Comparison of ENCODE assay signal across 9 mouse cellular contexts in the genomic region with DNA sequence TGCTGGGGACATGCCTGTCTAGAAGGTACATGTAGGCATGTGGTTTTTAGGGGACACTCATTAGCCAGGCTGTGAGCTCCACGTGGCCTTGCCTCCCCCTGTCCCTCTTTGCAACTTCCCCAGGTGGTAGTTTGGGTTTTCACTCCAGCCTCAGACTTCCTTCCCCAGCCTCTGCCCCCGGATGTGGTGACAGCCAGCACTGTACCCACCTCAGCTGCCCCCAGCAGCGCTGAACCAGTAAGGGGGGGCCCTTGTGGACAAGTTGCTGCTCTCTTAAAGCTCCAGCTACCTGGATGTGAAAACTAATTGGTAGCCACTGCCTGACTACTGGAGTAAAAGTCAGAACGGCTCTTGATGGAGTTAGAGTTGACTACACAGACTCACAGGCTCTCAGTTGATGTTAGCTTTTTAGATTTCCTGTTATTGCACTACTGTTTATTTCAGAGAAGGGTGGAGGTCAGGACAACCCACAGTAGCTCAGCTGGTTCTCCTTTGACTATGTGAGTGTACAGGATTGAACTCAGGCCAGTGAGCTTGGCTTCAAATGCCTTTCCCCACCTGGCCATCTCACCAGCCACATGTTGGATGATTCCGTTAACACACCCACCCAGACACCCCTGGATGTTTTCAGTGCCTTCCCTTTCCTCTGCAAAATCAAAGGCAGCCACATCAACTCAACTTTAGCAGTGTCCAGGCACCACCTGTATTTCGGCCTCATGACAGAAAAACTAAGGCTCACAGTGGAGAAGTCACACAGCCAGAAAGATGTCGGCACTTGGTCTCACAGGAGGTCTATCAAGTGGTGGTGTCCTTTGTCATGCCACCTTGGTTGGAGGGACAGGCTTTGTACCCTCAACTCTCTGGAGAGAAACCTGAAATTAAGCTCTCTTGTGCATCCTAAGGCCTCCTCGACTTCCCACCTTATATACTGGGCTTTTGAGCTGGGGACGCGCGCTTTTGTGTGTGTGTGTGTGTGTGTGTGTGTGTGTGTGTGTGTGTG. TPM values are rescaled to one million over a fixed set of nuclear protein-coding genes. Genes with fewer than 3 reads are reported as not detected.
A peak's percentile ranks its signal among the peaks of the same experiment; 100 is the strongest.
DNase-seq lines count a peak whose midpoint lies in the region; ATAC-seq and TF ChIP-seq lines count a peak whose summit lies in the region.
"Had no signal": no experiment of that assay in that cellular context is flagged by ENCODE, and none has a peak within 500 bp of the region (broad histone marks: within the 10 kb centered on the region; RNA-seq: fewer than 3 reads in every experiment).

No protein-coding gene starts in this region.

- H3K27me3 ChIP-seq in kidney, embryonic 14.5 days (ENCODE audit: control insufficient read depth, insufficient read depth, low read length), result no peaks in the 10 kb centered on the region
- no peaks in the 10 kb centered on the region for H3K27me3 ChIP-seq in forebrain, embryonic 15.5 days
- no peaks in the 10 kb centered on the region for H3K27me3 ChIP-seq in limb, embryonic 14.5 days (ENCODE audit: control insufficient read depth, insufficient read depth, low read length)
- H3K27me3 ChIP-seq in midbrain, embryonic 14.5 days (ENCODE audit: control insufficient read depth, insufficient read depth, low read length), result no peaks in the 10 kb centered on the region
- H3K27me3 ChIP-seq: Patski had no signal

- no peak for DNase-seq in kidney, postnatal 25 days
- no peak for DNase-seq in limb, embryonic 14.5 days (ENCODE audit: low spot score)
- DNase-seq in midbrain, embryonic 14.5 days, result peak; percentile 21
- DNase-seq in thymus, postnatal 0 days (ENCODE audit: low spot score), result peak; percentile 88
- DNase-seq in frontal cortex, postnatal 36 days (ENCODE audit: low spot score in 2 of 2), result no peak
- DNase-seq in adrenal gland, postnatal 36 days, result no peak

- TF ChIP-seq POLR2A in limb, embryonic 14.5 days (IDR thresholded peaks at IDR 0.05; ENCODE audit: borderline replicate concordance, extremely low read depth, insufficient read depth, insufficient read length), result no peak

- peak overlapping the region; percentile 73; the same call in 1 of the 2 replicates for H3K27ac ChIP-seq in kidney, embryonic 14.5 days (ENCODE audit: low read depth, low read length)
- H3K27ac ChIP-seq in forebrain, embryonic 15.5 days (replicated peaks), result peak overlapping the region; percentile 70
- peak overlapping the region; percentile 66 for H3K27ac ChIP-seq in limb, embryonic 14.5 days (replicated peaks; ENCODE audit: low read depth, low read length)
- H3K27ac ChIP-seq in midbrain, embryonic 14.5 days (replicated peaks; ENCODE audit: low read depth, low read length), result peak overlapping the region; percentile 64

- H3K9ac ChIP-seq in kidney, embryonic 14.5 days (ENCODE audit: low read depth, low read length), result peak overlapping the region; percentile 40; the same call in 1 of the 2 replicates
- H3K9ac ChIP-seq in forebrain, embryonic 15.5 days (replicated peaks), result no peak overlapping the region; the same call in 1 of the 2 replicates
- 0 out of 2 replicates have a peak overlapping the region, but pooled peaks have one; percentile 69 for H3K9ac ChIP-seq in limb, embryonic 14.5 days (ENCODE audit: low read depth, low read length, severe bottlenecking)
- peak overlapping the region; percentile 40; the same call in 1 of the 2 replicates for H3K9ac ChIP-seq in midbrain, embryonic 14.5 days (replicated peaks; ENCODE audit: low read length)

- H3K36me3 ChIP-seq in kidney, embryonic 14.5 days (ENCODE audit: control insufficient read depth, insufficient read depth, low read length), result peaks cover 42% of the 10 kb centered on the region
- H3K36me3 ChIP-seq in forebrain, embryonic 15.5 days, result peaks cover 39% of the 10 kb centered on the region
- H3K36me3 ChIP-seq in limb, embryonic 14.5 days (ENCODE audit: control insufficient read depth, insufficient read depth, low read length), result peaks cover 46% of the 10 kb centered on the region
- peaks cover 50% of the 10 kb centered on the region for H3K36me3 ChIP-seq in midbrain, embryonic 14.5 days (ENCODE audit: control insufficient read depth, insufficient read depth, low read length)

- H3K4me2 ChIP-seq in kidney, embryonic 14.5 days (replicated peaks; ENCODE audit: low read depth, low read length), result peak overlapping the region; percentile 84
- H3K4me2 ChIP-seq in forebrain, embryonic 15.5 days (replicated peaks), result peak overlapping the region; percentile 99
- peak overlapping the region; percentile 91 for H3K4me2 ChIP-seq in limb, embryonic 14.5 days (replicated peaks; ENCODE audit: low read depth, low read length, severe bottlenecking)
- peak overlapping the region; percentile 96 for H3K4me2 ChIP-seq in midbrain, embryonic 14.5 days (ENCODE audit: low read length)

- 41% methylated on average over 11 of the region's 11 CpGs for WGBS in kidney, embryonic 14.5 days
- 45% methylated on average over 11 of the region's 11 CpGs for WGBS in forebrain, embryonic 15.5 days
- 45% methylated on average over 11 of the region's 11 CpGs for WGBS in limb, embryonic 14.5 days
- WGBS in midbrain, embryonic 14.5 days, result 51% methylated on average over 11 of the region's 11 CpGs

- peak; percentile 4; the same call in 1 of the 2 replicates for ATAC-seq in kidney, embryonic 14.5 days (ENCODE audit: low FRiP score, low TSS enrichment)
- ATAC-seq in forebrain, embryonic 15.5 days (replicated peaks), result peak; percentile 12
- no peak for ATAC-seq in limb, embryonic 14.5 days (ENCODE audit: low FRiP score, low read depth)
- ATAC-seq in midbrain, embryonic 14.5 days (ENCODE audit: low FRiP score, low TSS enrichment), result no peak

- H3K4me1 ChIP-seq in kidney, embryonic 14.5 days (ENCODE audit: control insufficient read depth, insufficient read depth, low read length), result peaks cover 12% of the 10 kb centered on the region
- H3K4me1 ChIP-seq in forebrain, embryonic 15.5 days, result peaks cover 32% of the 10 kb centered on the region
- H3K4me1 ChIP-seq in limb, embryonic 14.5 days (ENCODE audit: control insufficient read depth, insufficient read depth, low read length), result peaks cover 19% of the 10 kb centered on the region
- peaks cover 12% of the 10 kb centered on the region for H3K4me1 ChIP-seq in midbrain, embryonic 14.5 days (ENCODE audit: control insufficient read depth, insufficient read depth, low read length)

- H3K4me3 ChIP-seq in kidney, embryonic 14.5 days (ENCODE audit: low read length), result peak overlapping the region; percentile 59
- peak overlapping the region; percentile 60 for H3K4me3 ChIP-seq in forebrain, embryonic 15.5 days
- peak overlapping the region; percentile 60; the same call in 1 of the 2 replicates for H3K4me3 ChIP-seq in limb, embryonic 14.5 days (replicated peaks; ENCODE audit: low read length)
- H3K4me3 ChIP-seq in midbrain, embryonic 14.5 days (replicated peaks; ENCODE audit: low read depth, low read length), result peak overlapping the region; percentile 53

- no peaks in the 10 kb centered on the region for H3K9me3 ChIP-seq in kidney, embryonic 14.5 days (ENCODE audit: control insufficient read depth, low read length)
- H3K9me3 ChIP-seq in forebrain, embryonic 15.5 days, result no peaks in the 10 kb centered on the region
- no peaks in the 10 kb centered on the region for H3K9me3 ChIP-seq in limb, embryonic 14.5 days (ENCODE audit: control insufficient read depth, low read length)
- H3K9me3 ChIP-seq in midbrain, embryonic 14.5 days (ENCODE audit: control insufficient read depth, low read length), result no peaks in the 10 kb centered on the region

RNA-seq across cellular contexts. Expression of a gene that starts 0.8 kb away (rescaled TPM):
- polyA plus RNA-seq in kidney, embryonic 14.5 days (2014; fragmentation: Nextera tagmentation; extraction: Ambion mirVana), result 10.9 and 15.7 TPM in 2 replicates
- 7.0 and 8.0 TPM in 2 replicates for polyA plus RNA-seq in forebrain, embryonic 15.5 days (2015; fragmentation: Nextera tagmentation; extraction: Ambion mirVana)
- polyA plus RNA-seq in limb, embryonic 14.5 days (2012; rRNA removed), result 35.9 and 48.9 TPM in 2 replicates
- polyA plus RNA-seq in limb, embryonic 14.5 days (2014; fragmentation: Nextera tagmentation; extraction: Ambion mirVana), result 19.2 and 22.1 TPM in 2 replicates
- 4.4 and 5.7 TPM in 2 replicates for polyA plus RNA-seq in midbrain, embryonic 14.5 days (2014; fragmentation: Nextera tagmentation; extraction: Ambion mirVana)
- 70.6 and 80.0 TPM in 2 replicates for polyA plus RNA-seq in thymus, postnatal 0 days (2015; fragmentation: Nextera tagmentation; extraction: Ambion mirVana)
- 10 to 100 TPM; 16.9 to 17.2 TPM for total RNA-seq in adrenal gland, postnatal 36 days (2021)

RNA-seq across cellular contexts. Expression of a gene that starts 25.3 kb away (rescaled TPM):
- polyA plus RNA-seq in kidney, embryonic 14.5 days (2014; fragmentation: Nextera tagmentation; extraction: Ambion mirVana), result 23.6 and 31.1 TPM in 2 replicates
- polyA plus RNA-seq in forebrain, embryonic 15.5 days (2015; fragmentation: Nextera tagmentation; extraction: Ambion mirVana), result 28.2 and 29.0 TPM in 2 replicates
- polyA plus RNA-seq in limb, embryonic 14.5 days (2012; rRNA removed), result 29.9 and 37.6 TPM in 2 replicates
- 26.9 and 32.6 TPM in 2 replicates for polyA plus RNA-seq in limb, embryonic 14.5 days (2014; fragmentation: Nextera tagmentation; extraction: Ambion mirVana)
- polyA plus RNA-seq in midbrain, embryonic 14.5 days (2014; fragmentation: Nextera tagmentation; extraction: Ambion mirVana), result 38.5 and 48.7 TPM in 2 replicates
- 17.1 and 18.8 TPM in 2 replicates for polyA plus RNA-seq in thymus, postnatal 0 days (2015; fragmentation: Nextera tagmentation; extraction: Ambion mirVana)
- 10 to 100 TPM; 24.8 to 26.8 TPM for total RNA-seq in adrenal gland, postnatal 36 days (2021)

RNA-seq across cellular contexts. Expression of a gene that starts 26.2 kb away (rescaled TPM):
- polyA plus RNA-seq in kidney, embryonic 14.5 days (2014; fragmentation: Nextera tagmentation; extraction: Ambion mirVana), result 75.5 and 111 TPM in 2 replicates
- polyA plus RNA-seq in forebrain, embryonic 15.5 days (2015; fragmentation: Nextera tagmentation; extraction: Ambion mirVana), result 185 and 193 TPM in 2 replicates
- 197 and 280 TPM in 2 replicates for polyA plus RNA-seq in limb, embryonic 14.5 days (2012; rRNA removed)
- 109 and 137 TPM in 2 replicates for polyA plus RNA-seq in limb, embryonic 14.5 days (2014; fragmentation: Nextera tagmentation; extraction: Ambion mirVana)
- 213 and 219 TPM in 2 replicates for polyA plus RNA-seq in midbrain, embryonic 14.5 days (2014; fragmentation: Nextera tagmentation; extraction: Ambion mirVana)
- 57.1 and 60.9 TPM in 2 replicates for polyA plus RNA-seq in thymus, postnatal 0 days (2015; fragmentation: Nextera tagmentation; extraction: Ambion mirVana)
- 10 to 100 TPM; 66.5 to 67.5 TPM for total RNA-seq in adrenal gland, postnatal 36 days (2021)

RNA-seq across cellular contexts. Expression of a gene that starts 33.3 kb away (rescaled TPM):
- 5.1 and 6.4 TPM in 2 replicates for polyA plus RNA-seq in kidney, embryonic 14.5 days (2014; fragmentation: Nextera tagmentation; extraction: Ambion mirVana)
- 3.3 and 3.4 TPM in 2 replicates for polyA plus RNA-seq in forebrain, embryonic 15.5 days (2015; fragmentation: Nextera tagmentation; extraction: Ambion mirVana)
- polyA plus RNA-seq in limb, embryonic 14.5 days (2012; rRNA removed), result 64.3 and 89.3 TPM in 2 replicates
- 11.5 and 13.7 TPM in 2 replicates for polyA plus RNA-seq in limb, embryonic 14.5 days (2014; fragmentation: Nextera tagmentation; extraction: Ambion mirVana)
- 4.9 and 6.2 TPM in 2 replicates for polyA plus RNA-seq in midbrain, embryonic 14.5 days (2014; fragmentation: Nextera tagmentation; extraction: Ambion mirVana)
- polyA plus RNA-seq in thymus, postnatal 0 days (2015; fragmentation: Nextera tagmentation; extraction: Ambion mirVana), result 0.13 and 0.18 TPM in 2 replicates
- 1 to 10 TPM; 2.4 to 3.6 TPM for total RNA-seq in adrenal gland, postnatal 36 days (2021)

RNA-seq across cellular contexts. Expression of a gene that starts 49.7 kb away (rescaled TPM):
- polyA plus RNA-seq in kidney, embryonic 14.5 days (2014; fragmentation: Nextera tagmentation; extraction: Ambion mirVana), result 7.5 TPM in 2 replicates
- 4.4 TPM in 2 replicates for polyA plus RNA-seq in forebrain, embryonic 15.5 days (2015; fragmentation: Nextera tagmentation; extraction: Ambion mirVana)
- 63.3 and 92.7 TPM in 2 replicates for polyA plus RNA-seq in limb, embryonic 14.5 days (2012; rRNA removed)
- 17.8 and 21.1 TPM in 2 replicates for polyA plus RNA-seq in limb, embryonic 14.5 days (2014; fragmentation: Nextera tagmentation; extraction: Ambion mirVana)
- polyA plus RNA-seq in midbrain, embryonic 14.5 days (2014; fragmentation: Nextera tagmentation; extraction: Ambion mirVana), result 11.7 and 17.2 TPM in 2 replicates
- 0.44 and 0.85 TPM in 2 replicates for polyA plus RNA-seq in thymus, postnatal 0 days (2015; fragmentation: Nextera tagmentation; extraction: Ambion mirVana)
- total RNA-seq in adrenal gland, postnatal 36 days (2021), result under 1 TPM in 1 of 2 experiments, not detected in 1; 0.89 TPM

Comparison
In these comparisons a context has a peak if more than half of its experiments do, and no peak if none do; other contexts are left out.
1. ATAC-seq: peak in kidney, embryonic 14.5 days (single experiment) and forebrain, embryonic 15.5 days (single experiment); none in limb, embryonic 14.5 days (single experiment) and midbrain, embryonic 14.5 days (single experiment).
2. DNase-seq: peak in midbrain, embryonic 14.5 days (single experiment) and thymus, postnatal 0 days (single experiment); none in kidney, postnatal 25 days (0 of 2), limb, embryonic 14.5 days (single experiment), frontal cortex, postnatal 36 days (0 of 2) and adrenal gland, postnatal 36 days (0 of 2).
3. Peak in every context shown above with its lines, with median percentiles within 50 percentile points of each other: H3K27ac ChIP-seq, H3K4me2 ChIP-seq and H3K4me3 ChIP-seq.